Mouse (Mus musculus) forebrain, embryonic 10.5 days (tissue): ENCODE measurements around the gene Axin2. TPM values are rescaled to one million over a fixed set of nuclear protein-coding genes. Genes with fewer than 3 reads are reported as not detected.
A peak's percentile ranks its signal among the peaks of the same experiment; 100 is the strongest.

ENCODE experiments used
- DNase-seq: peaks from one replicate; pipeline ENCODE4 v3.0.0-alpha.2; 2017; ENCODE audit warnings: low spot score; ENCODE audit errors: extremely low spot score
- H3K27ac ChIP-seq: fragments of 300-500 bp; sonication (generic); 2 replicates; pipeline ENCODE4 v1.5.1; 2016; ENCODE audit warnings: mild to moderate bottlenecking
- H3K27me3 ChIP-seq: fragments of 300-500 bp; sonication (generic); 2 replicates; pipeline ENCODE4 v1.6.1; 2016; ENCODE audit warnings: mild to moderate bottlenecking; ENCODE audit not compliant: poor library complexity, severe bottlenecking
- H3K36me3 ChIP-seq: fragments of 300-500 bp; sonication (generic); replicated peaks from 2 replicates; pipeline ENCODE4 v1.6.1; 2016; ENCODE audit warnings: mild to moderate bottlenecking, moderate library complexity
- H3K4me1 ChIP-seq: fragments of 300-500 bp; sonication (generic); 2 replicates; pipeline ENCODE4 v1.6.1; 2016
- H3K4me3 ChIP-seq: fragments of 300-500 bp; sonication (generic); 2 replicates; pipeline ENCODE4 v1.5.1; 2016; ENCODE audit warnings: mild to moderate bottlenecking, moderate library complexity
- H3K9me3 ChIP-seq: fragments of 300-500 bp; sonication (generic); 2 replicates; pipeline ENCODE4 v1.6.1; 2016; ENCODE audit warnings: mild to moderate bottlenecking, moderate library complexity
- WGBS: fragments of 180-500 bp; shearing (Covaris S2); methylation state at CpG from one replicate; pipeline ENCODE4 v1.1.7; 2016; 5-methylcytosine and 5-hydroxymethylcytosine counted together
- polyA plus RNA-seq: library from polyadenylated mRNA; unstranded; fragments of >200 nt; fragmentation: Nextera tagmentation; extraction: Ambion mirVana; gene quantifications from 2 replicates; pipeline ENCODE4 v1.2.1, GENCODE M21; 2016

Gene Axin2
- polyA plus RNA-seq, 1 experiment from 2014 or later: 14.3 TPM

DNA sequence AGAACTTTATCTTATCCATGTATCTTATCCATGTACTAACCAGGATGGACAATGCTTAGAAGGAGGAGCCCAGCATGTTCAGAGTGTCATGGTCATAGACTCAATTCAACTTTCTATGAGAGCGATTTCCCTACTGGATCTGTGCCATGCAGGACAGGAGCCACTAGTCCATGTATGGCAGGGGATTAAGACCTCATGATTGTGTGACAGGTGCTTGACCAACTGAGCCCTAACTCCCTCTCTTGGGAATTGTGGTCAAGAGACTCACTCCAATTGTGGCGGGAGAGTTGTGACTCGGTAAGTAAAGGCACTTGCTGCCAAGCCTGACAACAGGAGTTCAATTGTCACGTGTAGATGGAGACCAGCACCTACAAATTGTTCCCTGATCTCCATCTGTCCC, 67.6 kb downstream of the Axin2 start:
- Histone ChIP-seq H3K27me3 (peaks cover 67% of the 10 kb centered on the region), H3K36me3 (no peaks in the 10 kb centered on the region)

DNA sequence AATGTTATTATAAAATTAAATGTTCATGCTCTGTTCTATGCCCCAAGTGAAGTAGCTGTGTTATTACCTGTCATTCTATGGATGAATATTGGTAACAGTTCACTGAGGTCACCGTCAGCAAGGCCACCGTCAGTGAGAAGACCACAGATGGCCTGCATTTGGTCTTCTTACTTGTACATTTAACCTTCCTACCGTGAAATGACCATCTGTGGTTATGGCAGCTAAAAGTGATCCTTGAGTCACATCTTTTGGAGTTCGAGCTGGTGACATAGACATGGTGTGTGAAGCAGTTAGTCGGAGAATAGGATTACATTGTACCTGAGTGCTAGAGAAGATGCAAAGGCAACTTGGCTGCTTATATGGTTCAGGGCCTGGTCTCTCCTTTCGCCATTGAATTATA, 68.1 kb downstream of the Axin2 start:
- H3K4me1 ChIP-seq: peaks cover 6% of the 10 kb centered on the region
- DNase-seq: no peak
- H3K27ac ChIP-seq: no peak overlapping the region

More for the DNA sequence above, 67.6 kb downstream of the Axin2 start:
- WGBS: 90% methylated on average over 4 of the region's 4 CpGs
- no peak for DNase-seq
- H3K9me3 ChIP-seq: no peaks in the 10 kb centered on the region
- H3K27ac ChIP-seq: no peak overlapping the region
- peaks cover 12% of the 10 kb centered on the region for H3K4me1 ChIP-seq
- H3K4me3 ChIP-seq: no peak overlapping the region

DNA sequence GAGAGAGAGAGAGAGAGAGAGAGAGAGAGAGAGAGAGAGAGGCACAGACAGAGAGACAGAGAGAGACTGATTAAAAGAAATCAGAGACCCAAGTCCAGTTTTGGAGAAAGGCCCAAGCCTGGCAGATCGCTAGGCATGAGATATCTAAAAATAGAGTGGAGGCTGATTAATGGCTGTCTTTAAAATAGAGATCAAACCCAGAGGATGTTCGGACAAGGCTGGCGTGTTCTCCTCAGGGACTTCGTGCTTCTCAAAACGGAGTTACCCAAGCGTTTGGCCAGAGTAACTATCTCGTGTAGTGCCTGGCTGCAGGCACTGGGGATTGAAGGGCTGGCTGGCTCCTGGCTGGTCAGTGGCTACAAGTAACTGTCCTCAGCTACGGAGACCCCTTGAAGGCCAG, 69.8 kb downstream of the Axin2 start:
- 92% methylated on average over 8 of the region's 8 CpGs for WGBS
- DNase-seq: no peak
- no peak overlapping the region for H3K27ac ChIP-seq
- no peaks in the 10 kb centered on the region for H3K36me3 ChIP-seq
- H3K27me3 ChIP-seq: peaks cover 84% of the 10 kb centered on the region
- no peak overlapping the region for H3K4me3 ChIP-seq
- H3K9me3 ChIP-seq: no peaks in the 10 kb centered on the region
- peaks cover 3% of the 10 kb centered on the region; the same call in 1 of the 2 replicates for H3K4me1 ChIP-seq

More for the DNA sequence above, 68.1 kb downstream of the Axin2 start:
- Histone ChIP-seq H3K9me3 (no peaks in the 10 kb centered on the region), H3K36me3 (no peaks in the 10 kb centered on the region), H3K27me3 (peaks cover 72% of the 10 kb centered on the region), H3K4me3 (no peak overlapping the region)
- 91% methylated on average over 6 of the region's 6 CpGs for WGBS

DNA sequence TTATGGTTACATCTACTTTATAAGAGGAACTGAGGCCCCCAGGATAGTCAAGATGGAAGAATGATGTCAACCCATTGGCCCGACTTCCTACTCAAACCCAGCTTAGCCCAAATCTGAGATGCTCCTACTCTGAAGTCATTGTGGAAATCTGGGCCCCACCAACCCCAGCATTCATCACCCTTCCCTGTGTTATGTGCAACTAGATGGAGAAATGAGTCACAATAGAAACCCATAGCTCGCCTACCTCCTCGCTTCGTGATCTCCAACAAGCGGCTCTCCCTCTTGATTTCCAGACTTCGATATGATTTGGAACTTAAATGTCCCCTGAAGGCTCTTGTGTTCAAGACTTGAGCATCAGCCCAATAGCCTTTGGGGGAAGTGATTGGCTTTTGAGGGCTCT, 73.3 kb downstream of the Axin2 start:
- H3K4me1 ChIP-seq: peaks cover 7% of the 10 kb centered on the region; the same call in 1 of the 2 replicates
- H3K9me3 ChIP-seq: no peaks in the 10 kb centered on the region
- WGBS: 96% methylated on average over 6 of the region's 6 CpGs
- DNase-seq: no peak
- peaks cover 86% of the 10 kb centered on the region for H3K27me3 ChIP-seq
- H3K4me3 ChIP-seq: no peak overlapping the region
- no peak overlapping the region for H3K27ac ChIP-seq
- H3K36me3 ChIP-seq: no peaks in the 10 kb centered on the region

DNA sequence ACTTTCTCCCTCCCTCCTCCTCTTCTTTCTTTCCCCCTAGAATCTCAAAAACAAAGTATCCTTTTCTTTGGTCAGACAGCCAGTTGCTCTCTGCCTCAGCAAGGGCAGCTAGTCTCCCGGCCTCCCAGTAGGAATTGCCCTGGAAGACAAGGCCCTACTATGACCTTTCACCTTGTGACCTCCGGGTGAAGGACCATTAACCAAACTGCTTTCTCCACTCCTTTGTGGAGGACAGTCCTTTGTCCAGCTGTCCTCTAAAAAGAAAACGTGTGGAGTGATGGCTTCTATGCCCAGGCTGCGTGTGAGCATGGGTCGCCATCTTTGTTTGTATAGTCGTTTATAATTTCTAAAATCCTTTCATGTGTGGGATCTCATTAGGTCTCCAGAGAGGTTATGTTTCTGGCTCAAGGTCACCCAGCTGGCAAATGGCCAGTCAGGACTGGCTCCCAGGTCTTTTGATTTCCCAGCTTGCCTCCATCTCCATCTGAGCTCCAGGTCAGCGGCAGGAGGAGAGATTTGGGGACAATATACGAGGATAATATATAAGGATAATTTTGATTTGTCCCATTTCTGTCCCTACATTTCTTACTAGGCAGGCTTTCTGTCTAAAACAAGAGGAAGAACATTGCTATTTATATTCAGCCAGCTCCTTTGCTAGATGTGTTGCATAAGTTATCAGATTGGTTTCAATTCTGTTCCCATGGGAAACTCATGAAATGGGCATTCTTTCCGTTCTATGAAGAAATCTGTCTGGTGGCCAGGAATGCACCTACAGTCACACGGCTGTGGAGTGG, 75.2 kb downstream of the Axin2 start:
- H3K4me1 ChIP-seq: peaks cover 7% of the 10 kb centered on the region; the same call in 1 of the 2 replicates
- H3K4me3 ChIP-seq: no peak overlapping the region
- whole genome bisulfite sequencing: 49% methylated on average over 10 of the region's 10 CpGs
- H3K27ac ChIP-seq: no peak overlapping the region
- no peaks in the 10 kb centered on the region for H3K36me3 ChIP-seq
- H3K9me3 ChIP-seq: peaks cover 16% of the 10 kb centered on the region
- H3K27me3 ChIP-seq: peaks cover 75% of the 10 kb centered on the region
- peak; percentile 28 for DNase-seq

DNA sequence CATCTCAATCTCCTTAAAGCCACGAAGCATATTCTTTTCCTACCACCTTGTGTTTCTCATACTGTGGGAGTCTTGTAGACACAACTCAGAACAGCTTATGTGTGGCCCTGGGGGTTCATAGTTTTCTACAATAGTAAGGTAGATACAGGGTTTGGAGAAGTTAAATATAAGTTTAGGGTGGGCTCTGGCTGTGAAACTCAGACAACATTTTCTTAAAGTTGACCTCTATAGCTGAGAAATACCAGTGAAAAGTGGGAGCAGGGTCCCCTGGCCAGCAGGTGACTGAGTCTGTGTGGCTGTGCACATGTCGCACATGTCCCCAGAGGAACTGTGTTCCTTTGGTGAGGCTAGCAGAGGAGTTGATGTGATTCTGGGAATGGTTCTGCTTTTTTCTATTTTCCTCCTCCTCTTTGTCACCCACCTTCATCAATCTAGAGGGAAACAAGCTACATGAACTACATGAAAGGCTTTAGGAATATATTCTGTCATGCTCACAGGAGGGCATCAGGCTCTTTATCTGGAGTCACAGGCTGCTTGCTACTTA, 75.9 kb downstream of the Axin2 start:
- whole genome bisulfite sequencing: 88% methylated on average over 2 of the region's 2 CpGs
- Histone ChIP-seq H3K9me3 (peaks cover 23% of the 10 kb centered on the region), H3K4me1 (peaks cover 7% of the 10 kb centered on the region; the same call in 1 of the 2 replicates), H3K27me3 (peaks cover 69% of the 10 kb centered on the region), H3K4me3 (no peak overlapping the region), H3K36me3 (no peaks in the 10 kb centered on the region), H3K27ac (no peak overlapping the region)
- no peak for DNase-seq

DNA sequence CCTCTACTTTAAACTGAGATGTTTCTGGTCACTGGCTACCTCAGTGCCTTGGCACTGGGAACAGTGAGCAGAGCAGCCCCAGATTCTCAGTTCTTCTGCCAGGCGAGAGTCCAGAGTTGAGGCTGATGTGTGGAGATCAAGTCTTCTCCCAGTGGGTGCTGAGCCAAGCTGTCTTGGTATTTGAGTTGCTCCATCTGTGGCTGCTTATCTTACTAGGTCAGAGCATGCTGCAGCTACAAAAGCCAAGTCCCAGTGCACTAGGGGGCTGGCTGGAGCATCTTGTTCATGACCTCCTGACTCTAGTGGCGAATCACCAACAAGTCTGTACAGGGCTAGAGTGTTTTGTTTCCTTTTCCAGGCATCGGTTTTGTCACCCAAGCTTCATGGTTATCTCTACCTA, 77.7 kb downstream of the Axin2 start:
- Histone ChIP-seq H3K9me3 (peaks cover 35% of the 10 kb centered on the region), H3K4me1 (peaks cover 7% of the 10 kb centered on the region; the same call in 1 of the 2 replicates), H3K27me3 (peaks cover 52% of the 10 kb centered on the region), H3K4me3 (no peak overlapping the region), H3K36me3 (no peaks in the 10 kb centered on the region), H3K27ac (no peak overlapping the region)
- no peak for DNase-seq
- 95% methylated on average over 3 of the region's 3 CpGs for WGBS

Other genes starting within 250 kb of the Axin2 start
- gene E030025P04Rik, start 224.0 kb downstream of the Axin2 start, polyA plus RNA-seq: not detected in 2 replicates